Mouse (Mus musculus) stomach, embryonic 16.5 days (tissue): ENCODE results near the gene Ahsa1. TPM values are rescaled to one million over a fixed set of nuclear protein-coding genes. Genes with fewer than 3 reads are reported as not detected.

Source experiments
- ATAC-seq: fragments of 200-750 bp; cut with Nextera tagmentation; 2 replicates; pipeline ENCODE4 v1.8.0; 2017; ENCODE audit warnings: moderate number of reproducible peaks, moderate TSS enrichment; ENCODE audit not compliant: insufficient read depth, low FRiP score
- H3K27ac ChIP-seq: fragments of 300-500 bp; sonication (generic); 2 replicates; pipeline ENCODE4 v1.5.1; 2014; ENCODE audit warnings: low read length
- H3K27me3 ChIP-seq: fragments of 300-500 bp; sonication (generic); 2 replicates; pipeline ENCODE4 v1.6.1; 2014; ENCODE audit warnings: low read length, control low read depth, mixed read lengths; ENCODE audit not compliant: control insufficient read depth, insufficient read depth
- H3K36me3 ChIP-seq: fragments of 300-500 bp; sonication (generic); 2 replicates; pipeline ENCODE4 v1.6.1; 2014; ENCODE audit warnings: low read length; ENCODE audit not compliant: control insufficient read depth, insufficient read depth
- H3K4me1 ChIP-seq: fragments of 300-500 bp; sonication (generic); 2 replicates; pipeline ENCODE4 v1.6.1; 2014; ENCODE audit warnings: low read length, control low read depth, mixed read lengths; ENCODE audit not compliant: control insufficient read depth, insufficient read depth
- H3K4me2 ChIP-seq: fragments of 300-500 bp; sonication (generic); 2 replicates; pipeline ENCODE4 v1.6.1; 2014; ENCODE audit warnings: low read depth, low read length, mixed read lengths
- H3K4me3 ChIP-seq: fragments of 300-500 bp; sonication (generic); replicated peaks from 2 replicates; pipeline ENCODE4 v1.5.1; 2014; ENCODE audit warnings: mild to moderate bottlenecking, low read length
- H3K9ac ChIP-seq: fragments of 300-500 bp; sonication (generic); 2 replicates; pipeline ENCODE4 v1.6.1; 2014; ENCODE audit warnings: low read length
- H3K9me3 ChIP-seq: fragments of 300-500 bp; sonication (generic); replicated peaks from 2 replicates; pipeline ENCODE4 v1.6.1; 2016; ENCODE audit warnings: low read length, control low read depth; ENCODE audit not compliant: control insufficient read depth
- WGBS: fragments of 180-500 bp; shearing (Covaris S2); extraction: QIAGEN DNeasy Blood & Tissue Kit; methylation state at CpG from one replicate; pipeline ENCODE4 v1.1.7; 2014; 5-methylcytosine and 5-hydroxymethylcytosine counted together
- polyA plus RNA-seq: library from polyadenylated mRNA; unstranded; fragments of >200 nt; fragmentation: Nextera tagmentation; extraction: Ambion mirVana; gene quantifications from 2 replicates; pipeline ENCODE4 v1.2.1, GENCODE M21; 2015

The Ahsa1 gene
- polyA plus RNA-seq, 1 experiment from 2014 or later: 202 TPM

- H3K36me3 ChIP-seq: peaks cover 11% of the 10 kb centered on the region; the same call in 1 of the 2 replicates
- WGBS: 11% methylated on average over 6 of the region's 6 CpGs
- ATAC-seq: peak; percentile 34; the same call in 1 of the 2 replicates
- no peak overlapping the region for H3K9ac ChIP-seq
- H3K27ac ChIP-seq: no peak overlapping the region
- no peaks in the 10 kb centered on the region for H3K27me3 ChIP-seq
- no peaks in the 10 kb centered on the region for H3K9me3 ChIP-seq
- H3K4me1 ChIP-seq: peaks cover 5% of the 10 kb centered on the region; the same call in 1 of the 2 replicates
- H3K4me3 ChIP-seq: no peak overlapping the region
- H3K4me2 ChIP-seq: no peak overlapping the region
Observed at GRCm38 (mm10) chr12:87278118-87278730, 11.9 kb downstream of the Ahsa1 start.

- 0 out of 2 replicates have a peak, but pooled peaks cover 8% of the 10 kb centered on the region for H3K36me3 ChIP-seq
- peaks cover 5% of the 10 kb centered on the region; the same call in 1 of the 2 replicates for H3K4me1 ChIP-seq
- H3K27ac ChIP-seq: no peak overlapping the region
- H3K9me3 ChIP-seq: no peaks in the 10 kb centered on the region
- peak; percentile 18; the same call in 1 of the 2 replicates for ATAC-seq
- 60% methylated on average over 3 of the region's 3 CpGs for WGBS
- H3K4me2 ChIP-seq: no peak overlapping the region
- H3K27me3 ChIP-seq: no peaks in the 10 kb centered on the region
- no peak overlapping the region for H3K9ac ChIP-seq
- H3K4me3 ChIP-seq: no peak overlapping the region
Observed at GRCm38 (mm10) chr12:87279350-87279749, 13.1 kb downstream of the Ahsa1 start.

- H3K4me2 ChIP-seq: no peak overlapping the region
- H3K27ac ChIP-seq: no peak overlapping the region
- no peak overlapping the region for H3K4me3 ChIP-seq
- no peaks in the 10 kb centered on the region for H3K27me3 ChIP-seq
- no peak for ATAC-seq
- 0 out of 2 replicates have a peak, but pooled peaks cover 6% of the 10 kb centered on the region for H3K36me3 ChIP-seq
- H3K9me3 ChIP-seq: no peaks in the 10 kb centered on the region
- peaks cover 5% of the 10 kb centered on the region; the same call in 1 of the 2 replicates for H3K4me1 ChIP-seq
- H3K9ac ChIP-seq: no peak overlapping the region
- 53% methylated on average over 14 of the region's 14 CpGs for WGBS
Observed at GRCm38 (mm10) chr12:87279879-87280278, 13.6 kb downstream of the Ahsa1 start.

- no peaks in the 10 kb centered on the region for H3K9me3 ChIP-seq
- WGBS: 77% methylated on average over 1 of the region's 1 CpGs
- no peaks in the 10 kb centered on the region for H3K36me3 ChIP-seq
Observed at GRCm38 (mm10) chr12:87281766-87282165, 15.5 kb downstream of the Ahsa1 start.

GRCm38 (mm10) chr12:87282743-87283142 lies 16.5 kb downstream of the Ahsa1 start:
- Histone ChIP-seq H3K4me2 (no peak overlapping the region), H3K36me3 (no peaks in the 10 kb centered on the region), H3K9ac (no peak overlapping the region), H3K27ac (no peak overlapping the region), H3K27me3 (no peaks in the 10 kb centered on the region), H3K4me1 (peaks cover 5% of the 10 kb centered on the region; the same call in 1 of the 2 replicates), H3K9me3 (no peaks in the 10 kb centered on the region), H3K4me3 (no peak overlapping the region)
- WGBS: 94% methylated on average over 4 of the region's 4 CpGs
- ATAC-seq: no peak

More at GRCm38 (mm10) chr12:87281766-87282165, 15.5 kb downstream of the Ahsa1 start:
- no peak overlapping the region for H3K27ac ChIP-seq
- H3K4me1 ChIP-seq: peaks cover 5% of the 10 kb centered on the region; the same call in 1 of the 2 replicates
- no peak overlapping the region for H3K9ac ChIP-seq
- H3K4me3 ChIP-seq: no peak overlapping the region
- ATAC-seq: no peak
- H3K27me3 ChIP-seq: no peaks in the 10 kb centered on the region
- H3K4me2 ChIP-seq: no peak overlapping the region

- Histone ChIP-seq H3K4me2 (no peak overlapping the region), H3K4me1 (no peaks in the 10 kb centered on the region), H3K9ac (no peak overlapping the region), H3K4me3 (no peak overlapping the region), H3K9me3 (no peaks in the 10 kb centered on the region), H3K36me3 (no peaks in the 10 kb centered on the region), H3K27me3 (no peaks in the 10 kb centered on the region), H3K27ac (no peak overlapping the region)
- ATAC-seq: no peak
- WGBS: 73% methylated on average over 7 of the region's 7 CpGs
Observed at GRCm38 (mm10) chr12:87283706-87284105, 17.4 kb downstream of the Ahsa1 start.

- ATAC-seq: no peak
- 74% methylated on average over 4 of the region's 4 CpGs for WGBS
- no peak overlapping the region for H3K27ac ChIP-seq
- H3K4me1 ChIP-seq: no peaks in the 10 kb centered on the region
- H3K9me3 ChIP-seq: no peaks in the 10 kb centered on the region
- no peak overlapping the region for H3K9ac ChIP-seq
- no peak overlapping the region for H3K4me3 ChIP-seq
- H3K27me3 ChIP-seq: no peaks in the 10 kb centered on the region
- no peaks in the 10 kb centered on the region for H3K36me3 ChIP-seq
- H3K4me2 ChIP-seq: no peak overlapping the region
Observed at GRCm38 (mm10) chr12:87284268-87284667, 18.0 kb downstream of the Ahsa1 start.

GRCm38 (mm10) chr12:87284726-87285125 lies 18.4 kb downstream of the Ahsa1 start:
- Histone ChIP-seq H3K27me3 (no peaks in the 10 kb centered on the region), H3K9ac (no peak overlapping the region), H3K4me3 (no peak overlapping the region), H3K4me2 (no peak overlapping the region), H3K4me1 (no peaks in the 10 kb centered on the region), H3K36me3 (no peaks in the 10 kb centered on the region), H3K27ac (no peak overlapping the region), H3K9me3 (no peaks in the 10 kb centered on the region)
- ATAC-seq: no peak
- 80% methylated on average over 5 of the region's 5 CpGs for WGBS

- H3K4me1 ChIP-seq: no peaks in the 10 kb centered on the region
- WGBS: 82% methylated on average over 5 of the region's 5 CpGs
- ATAC-seq: no peak
- no peak overlapping the region for H3K9ac ChIP-seq
- no peak overlapping the region for H3K27ac ChIP-seq
- H3K4me3 ChIP-seq: no peak overlapping the region
- no peaks in the 10 kb centered on the region for H3K9me3 ChIP-seq
- H3K4me2 ChIP-seq: no peak overlapping the region
- H3K27me3 ChIP-seq: no peaks in the 10 kb centered on the region
- H3K36me3 ChIP-seq: no peaks in the 10 kb centered on the region
Observed at GRCm38 (mm10) chr12:87289100-87289499, 22.8 kb downstream of the Ahsa1 start.
